Mouse (Mus musculus) kidney, adult 2 months (tissue): ENCODE results near the gene Upp2.

ENCODE experiments used
- CTCF ChIP-seq: fragments of 200-500 bp; conservative IDR thresholded peaks from 2 replicates; pipeline ENCODE4 v1.5.1; 2011; ENCODE audit warnings: low read depth, mild to moderate bottlenecking, control low read depth, low read length, moderate library complexity, mixed read lengths; ENCODE audit not compliant: insufficient read depth, insufficient read length
- POLR2A ChIP-seq: fragments of 200-500 bp; IDR thresholded peaks from one replicate; pipeline ENCODE4 v1.6.1; 2011; ENCODE audit warnings: low read depth, low read length, control low read depth

DNA sequence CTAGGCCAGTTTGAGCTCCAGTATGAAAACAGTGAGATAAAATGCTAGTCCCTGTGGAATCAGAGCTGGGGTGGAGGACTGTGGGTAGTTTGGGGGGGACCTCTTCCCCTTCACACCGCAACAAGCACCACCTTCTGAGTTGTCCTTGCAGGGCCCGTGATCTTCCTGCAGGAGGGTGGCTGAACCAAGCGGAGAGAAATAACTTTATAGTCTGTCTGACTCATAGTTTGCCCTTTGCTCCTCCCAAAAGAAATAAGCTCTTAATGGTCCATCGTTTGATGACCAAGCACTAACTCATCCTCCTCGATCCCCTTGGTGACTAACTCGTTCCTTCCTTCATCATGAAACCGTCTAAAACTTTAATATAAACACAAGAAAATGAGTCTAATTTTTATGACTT, 20.8 kb upstream of the Upp2 start:
- no peak for TF ChIP-seq CTCF
- TF ChIP-seq POLR2A, result no peak
